Mouse (Mus musculus): ENCODE measurements around the gene Rpl23.

Gene Rpl23

GRCm38 (mm10) chr11:97813746-97814515, 31.7 kb upstream of the Rpl23 start:
- no peak for DNase-seq (ENCODE audit: low spot score)

- no peak for DNase-seq (ENCODE audit: low spot score)
Measured at GRCm38 (mm10) chr11:97813085-97813484, 30.8 kb upstream of the Rpl23 start.

GRCm38 (mm10) chr11:97812491-97812921, 30.3 kb upstream of the Rpl23 start:
- DNase-seq (ENCODE audit: low spot score), result no peak

DNA sequence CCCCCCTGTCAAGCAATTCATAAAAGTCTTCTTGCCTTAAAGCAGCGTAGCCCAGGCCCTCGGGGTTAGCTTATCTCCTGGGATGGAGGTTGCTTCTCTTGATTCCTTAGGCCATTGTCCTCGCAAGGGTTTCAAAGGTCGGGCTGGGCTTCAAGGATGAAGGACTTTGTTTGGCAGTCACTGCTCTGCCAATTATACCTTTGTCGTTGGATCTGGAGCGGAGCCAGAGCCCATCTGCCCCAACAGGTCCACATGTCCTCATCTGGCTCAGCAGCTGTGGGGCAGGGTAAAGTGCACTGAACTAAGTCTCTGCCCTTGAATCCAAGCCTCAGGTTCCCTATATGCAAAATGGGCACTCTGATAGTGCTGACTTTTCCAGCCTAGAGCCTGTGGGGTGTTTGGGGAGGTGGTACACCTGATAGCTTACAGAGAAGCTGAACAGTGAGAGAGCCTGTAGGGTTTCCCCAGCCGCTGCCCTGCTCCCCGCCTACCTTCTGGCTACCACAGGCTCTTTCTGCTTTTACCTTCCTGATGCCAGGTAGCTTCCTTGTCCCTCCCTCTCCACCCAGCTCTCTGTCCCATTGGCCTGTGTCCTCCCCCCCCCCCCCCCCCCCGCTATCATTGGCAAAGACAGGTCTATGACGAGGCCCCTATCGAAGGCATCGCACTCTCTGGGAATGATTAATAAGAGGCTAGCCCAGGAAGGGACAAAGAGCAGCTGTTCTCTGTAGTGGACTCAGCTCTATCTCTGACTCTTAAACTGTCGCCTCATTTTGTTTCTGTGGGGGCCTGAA, 29.5 kb upstream of the Rpl23 start:
- DNase-seq (ENCODE audit: low spot score), result no peak

- no peak for DNase-seq (ENCODE audit: low spot score)
Measured at GRCm38 (mm10) chr11:97810970-97811369, 28.7 kb upstream of the Rpl23 start.

- no peak for DNase-seq (ENCODE audit: low spot score)
Measured at GRCm38 (mm10) chr11:97810356-97810755, 28.1 kb upstream of the Rpl23 start.

DNA sequence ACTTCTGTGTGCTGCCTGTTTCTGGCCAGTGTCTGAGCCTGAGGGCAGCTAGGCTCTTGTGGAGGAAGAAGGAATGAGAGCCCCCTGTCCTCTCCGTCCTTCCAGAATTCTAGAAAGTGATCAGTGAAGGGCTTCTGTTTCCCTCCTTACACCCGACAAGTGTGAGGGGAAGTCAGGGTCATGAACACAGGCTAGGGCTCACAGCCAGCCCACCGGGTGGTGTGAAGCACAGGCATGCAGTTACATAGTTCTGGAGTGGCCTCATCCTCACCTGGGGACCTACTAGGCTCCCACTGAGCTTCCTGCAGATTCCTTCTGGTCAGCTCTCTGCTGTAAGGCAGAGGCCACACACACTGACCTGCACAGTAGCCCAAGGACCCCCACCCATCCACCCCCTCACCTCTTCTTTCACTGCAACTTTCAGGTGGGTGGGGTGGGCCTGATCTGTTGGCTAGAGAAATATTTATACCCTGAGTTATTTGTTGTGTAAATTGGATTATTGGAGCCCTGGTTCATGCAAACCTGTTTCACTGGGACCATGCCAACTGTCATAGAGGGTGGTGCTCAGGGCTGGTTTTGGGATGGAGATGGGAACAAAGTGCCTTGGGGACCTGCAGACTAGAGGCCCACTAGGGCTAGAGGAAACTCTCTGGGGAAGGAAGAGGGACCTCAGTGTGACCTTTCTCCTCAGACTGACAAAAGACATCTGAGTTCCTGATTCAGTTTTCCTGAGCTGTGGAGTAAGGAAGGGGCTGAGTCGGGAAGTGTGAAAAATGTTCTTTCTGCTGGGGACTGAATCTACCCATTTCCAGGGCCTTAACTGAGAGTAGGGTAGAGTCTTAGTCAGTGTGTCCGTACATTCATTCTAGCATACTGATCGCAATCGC, 27.2 kb upstream of the Rpl23 start:
- DNase-seq (ENCODE audit: low spot score), result no peak

GRCm38 (mm10) chr11:97808621-97809234, 26.5 kb upstream of the Rpl23 start:
- no peak for DNase-seq (ENCODE audit: low spot score)

- DNase-seq (ENCODE audit: low spot score), result peak; percentile 74
Measured at GRCm38 (mm10) chr11:97808093-97808492, 25.9 kb upstream of the Rpl23 start.

DNA sequence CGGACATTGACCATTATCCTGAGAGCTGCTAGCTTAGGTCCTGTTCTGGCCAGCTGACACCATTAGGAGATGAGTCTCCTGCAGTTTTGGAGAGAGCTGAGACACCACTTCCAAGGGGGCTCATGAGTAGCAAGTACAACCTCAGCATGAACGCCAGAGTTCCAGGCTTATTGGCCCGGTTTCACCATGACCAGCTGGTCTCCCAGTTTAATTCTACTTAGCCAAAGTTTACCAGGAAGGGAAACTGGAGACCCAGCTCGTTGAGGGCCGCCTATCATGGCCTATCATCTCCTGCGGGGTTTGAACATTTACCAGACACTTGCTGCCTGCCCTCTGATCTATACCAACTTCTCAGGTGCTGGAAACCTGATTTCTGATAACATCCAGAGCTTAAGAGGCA, 25.4 kb upstream of the Rpl23 start:
- DNase-seq (ENCODE audit: low spot score), result no peak

- DNase-seq (ENCODE audit: low spot score), result no peak
Measured at GRCm38 (mm10) chr11:97806613-97806964, 24.4 kb upstream of the Rpl23 start.

DNA sequence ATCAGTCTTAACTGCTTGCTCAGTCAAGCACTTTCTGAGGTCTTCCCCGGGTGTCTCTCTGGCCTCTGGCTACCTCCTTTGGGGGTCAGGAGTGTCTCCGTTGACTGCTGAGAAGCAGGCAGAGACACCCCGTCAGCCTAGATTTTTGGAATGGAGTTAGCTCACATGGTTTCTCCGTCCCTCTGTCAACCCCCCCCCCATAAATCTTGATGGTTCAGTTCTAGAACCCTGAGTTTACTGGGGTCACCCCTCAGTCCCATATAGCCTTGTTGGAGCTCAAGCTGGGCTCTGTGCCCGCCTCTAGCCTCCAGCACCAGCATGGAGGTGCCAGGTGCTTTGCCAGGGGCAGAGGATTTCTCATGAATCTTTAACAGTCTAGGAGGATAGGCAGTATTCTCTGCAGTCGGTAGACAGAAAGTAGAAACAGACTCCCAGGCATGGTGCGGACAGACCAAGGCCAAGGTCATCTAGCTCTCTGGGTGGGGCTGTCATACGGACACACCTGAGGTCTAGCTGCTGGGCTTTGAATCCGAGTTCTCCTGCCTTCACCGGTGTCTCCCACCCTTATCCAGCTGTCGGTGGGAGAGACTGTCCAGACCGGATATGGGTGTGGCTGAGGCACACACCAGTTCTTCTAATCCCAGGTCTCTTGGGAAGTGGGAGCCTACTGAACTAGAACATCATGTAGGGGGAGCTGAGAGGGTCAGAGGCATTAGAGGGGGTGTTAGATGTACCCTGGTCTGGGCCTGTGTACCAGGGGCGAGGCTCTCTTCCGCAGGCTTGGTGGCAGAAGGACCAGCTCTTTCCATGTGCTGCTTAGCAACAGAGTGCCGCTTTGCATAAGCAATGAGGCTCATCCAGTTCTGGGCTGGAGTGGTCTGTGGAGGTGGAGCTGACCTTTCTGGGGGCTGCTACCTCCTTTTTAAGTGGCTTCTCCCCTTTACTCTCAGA, 23.7 kb upstream of the Rpl23 start:
- no peak for DNase-seq (ENCODE audit: low spot score)

DNA sequence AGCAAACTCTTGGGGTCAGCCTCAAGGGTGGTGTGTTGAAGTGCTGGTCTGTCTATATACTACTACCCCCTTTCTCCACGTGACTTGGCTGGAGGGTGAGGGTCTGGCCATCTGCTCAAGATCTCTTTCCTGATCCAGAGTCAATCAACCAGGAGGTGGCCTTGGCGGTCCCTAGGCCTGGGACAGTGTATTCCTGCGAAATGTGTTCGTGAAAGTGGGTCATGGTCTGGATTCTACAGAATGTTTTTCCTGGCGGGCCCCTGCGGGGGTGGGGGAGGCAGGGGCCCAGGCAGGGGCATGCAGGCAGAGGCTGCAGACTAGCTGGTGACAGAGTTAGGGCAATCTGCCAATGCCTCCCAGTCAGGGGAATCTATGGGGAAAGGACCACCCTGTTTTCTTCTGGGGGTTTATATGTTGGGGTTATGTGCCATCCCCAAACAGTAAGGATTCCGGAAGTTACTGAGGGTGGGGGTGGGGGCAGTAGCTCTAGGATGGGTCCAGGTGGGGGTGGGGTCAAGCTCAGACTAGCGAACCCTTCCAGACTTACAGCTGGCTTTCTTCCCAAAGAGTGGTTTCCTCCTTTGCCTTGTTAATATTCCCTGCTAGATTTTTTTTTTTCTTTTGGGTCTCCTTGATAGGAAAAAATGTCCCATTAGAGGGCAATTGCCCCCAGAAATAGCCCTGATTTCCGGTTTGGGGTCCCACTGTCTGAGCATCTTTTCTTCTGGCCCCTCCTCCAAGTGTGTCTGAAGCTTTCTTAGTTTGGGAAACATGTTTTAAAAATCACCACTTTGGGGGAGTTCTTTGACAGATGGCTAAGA, 22.8 kb upstream of the Rpl23 start:
- peak; percentile 55 for DNase-seq (ENCODE audit: low spot score)

GRCm38 (mm10) chr11:97803847-97804246, 21.6 kb upstream of the Rpl23 start:
- no peak for DNase-seq (ENCODE audit: low spot score)

DNA sequence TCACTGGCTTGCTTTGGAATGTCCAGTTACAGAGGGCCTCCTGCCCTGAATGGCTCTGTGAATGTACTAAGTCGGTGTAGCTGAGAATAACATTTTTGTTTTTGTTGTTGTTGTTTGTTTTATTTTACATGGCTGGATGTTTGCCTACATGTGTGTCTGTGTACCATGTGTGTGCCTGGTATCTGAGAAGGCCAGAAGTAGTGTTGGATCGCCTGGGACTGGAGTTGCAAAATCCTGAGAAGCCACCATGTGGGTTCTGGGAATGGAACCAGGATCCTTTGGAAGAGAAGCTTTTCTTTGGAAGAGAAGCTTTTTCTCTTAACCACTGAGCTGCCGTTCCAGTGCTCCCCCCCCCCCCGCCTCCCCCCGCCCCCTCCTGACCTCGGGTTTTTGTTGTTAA, 20.3 kb upstream of the Rpl23 start:
- peak; percentile 80 for DNase-seq (ENCODE audit: low spot score)

- DNase-seq (ENCODE audit: low spot score), result no peak
Measured at GRCm38 (mm10) chr11:97802194-97802470, 19.9 kb upstream of the Rpl23 start.

DNA sequence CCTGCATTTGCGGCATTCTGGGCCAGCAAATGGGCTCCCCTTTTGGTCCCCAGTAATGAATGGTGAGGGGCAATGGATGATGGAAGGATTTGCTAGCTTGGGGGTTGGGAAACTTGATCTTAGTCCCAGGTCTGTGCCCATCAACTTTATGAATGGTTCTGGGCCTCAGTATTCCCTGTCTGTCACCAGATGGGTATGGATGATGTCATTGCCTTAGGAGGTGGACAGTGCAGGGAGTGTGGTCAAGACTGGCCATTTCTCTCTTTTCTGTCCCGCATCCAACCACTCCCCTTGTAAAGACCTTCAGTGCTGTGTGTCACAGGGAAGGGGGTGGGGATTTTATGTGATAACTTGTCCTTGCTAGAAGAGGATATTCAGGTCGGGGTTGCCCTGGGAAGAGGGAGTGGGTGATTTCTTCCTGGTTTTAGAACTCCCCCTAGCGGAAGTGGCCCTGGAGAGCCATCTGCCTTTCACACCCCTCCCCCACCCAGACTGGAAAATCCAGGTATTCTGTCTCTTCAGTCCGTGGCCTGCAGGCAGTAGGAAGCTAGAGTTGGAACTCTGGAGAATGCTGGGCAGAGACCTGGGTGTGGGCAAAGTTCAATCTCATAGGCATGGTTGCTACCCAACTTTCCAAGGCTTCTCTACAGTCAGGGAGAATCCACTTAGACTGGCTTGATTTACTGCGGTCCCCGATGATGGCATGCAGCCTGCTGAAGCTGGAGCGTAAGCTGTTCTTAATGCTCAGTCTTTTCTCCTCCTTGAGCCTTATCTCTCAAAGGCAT, 19.4 kb upstream of the Rpl23 start:
- peak; percentile 72 for DNase-seq (ENCODE audit: low spot score)

DNA sequence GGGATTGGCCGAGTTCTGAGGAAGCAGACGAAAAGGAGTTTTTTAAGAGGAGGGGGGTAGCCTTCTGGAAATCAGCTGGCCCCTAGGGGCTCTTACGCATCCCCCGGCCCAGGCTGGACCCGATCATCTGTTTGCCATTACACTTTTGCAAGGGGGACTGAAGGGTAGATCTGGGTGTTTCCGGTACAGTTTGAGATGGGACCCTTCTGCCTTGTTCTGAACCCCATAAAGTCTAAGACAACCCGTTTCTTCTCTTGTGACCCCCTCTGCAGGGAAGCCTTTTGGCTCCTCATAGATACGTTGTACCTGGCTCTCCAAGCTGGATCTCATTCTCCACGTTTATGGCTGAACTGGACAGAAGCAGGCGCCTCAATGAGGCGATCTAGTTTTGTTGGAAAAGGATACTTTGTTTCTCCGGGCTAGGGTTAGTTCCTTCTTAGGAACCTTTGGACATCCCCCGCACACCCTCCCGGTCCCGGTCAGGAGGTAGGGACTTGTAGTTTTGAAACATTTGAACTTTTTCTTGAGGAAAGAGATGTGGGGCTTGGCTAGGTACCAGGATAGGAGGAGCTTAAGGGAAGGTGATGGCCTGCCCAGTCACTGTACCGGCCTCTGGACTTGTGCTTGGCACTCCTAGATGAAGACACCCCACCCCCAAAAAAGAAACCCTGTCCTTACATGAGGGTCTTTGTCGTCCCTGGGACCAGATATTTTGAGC, 18.6 kb upstream of the Rpl23 start:
- DNase-seq (ENCODE audit: low spot score), result peak; percentile 75
